Mouse (Mus musculus): ENCODE results near the gene Tmem88.

Tmem88 gene

DNA sequence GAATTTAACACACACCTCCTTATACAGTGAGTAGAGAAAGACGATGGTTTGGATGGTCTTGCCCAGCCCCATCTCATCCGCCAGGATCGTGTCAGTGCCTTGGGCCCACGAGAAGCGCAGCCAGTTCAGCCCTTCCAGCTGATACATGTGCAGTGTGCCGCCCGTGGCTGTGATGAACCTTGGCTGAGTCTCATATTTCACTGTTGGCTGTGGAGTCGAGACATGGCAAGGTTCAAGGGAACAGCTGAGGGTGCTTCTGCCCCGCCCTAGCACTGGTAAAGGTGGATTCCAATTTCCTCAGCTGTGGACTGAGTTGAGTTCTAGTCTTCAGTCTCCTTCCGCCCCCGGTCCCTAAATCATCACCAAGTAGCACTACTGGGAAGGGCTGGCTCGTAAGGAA, 40.3 kb downstream of the Tmem88 start:
- no peak for DNase-seq

- DNase-seq = no peak
Measured at GRCm38 (mm10) chr11:69356544-69356943, 41.5 kb downstream of the Tmem88 start.

Measured in lung, postnatal 4 days (tissue).